Mouse (Mus musculus) C2C12 (cell line): ENCODE data around the gene Atmin. TPM values are rescaled to one million over a fixed set of nuclear protein-coding genes. Genes with fewer than 3 reads are reported as not detected.

ENCODE experiments used
- H3K27me3 ChIP-seq: one replicate; pipeline ENCODE4 v1.6.1; 2011; ENCODE audit not compliant: control insufficient read depth, insufficient read depth, insufficient read length
- H3K36me3 ChIP-seq: one replicate; pipeline ENCODE4 v1.6.1; 2011; ENCODE audit not compliant: control insufficient read depth, insufficient read depth
- H3K4me3 ChIP-seq: one replicate; pipeline ENCODE4 v1.5.1; 2011; ENCODE audit warnings: mild to moderate bottlenecking, control low read depth; ENCODE audit not compliant: poor library complexity, insufficient read depth, severe bottlenecking
- H3K79me2 ChIP-seq: one replicate; pipeline ENCODE4 v1.6.1; 2011; ENCODE audit not compliant: control insufficient read depth, insufficient read depth
- H3K79me3 ChIP-seq: one replicate; pipeline ENCODE4 v1.6.1; 2011; ENCODE audit warnings: low read depth, control low read depth
- H3ac ChIP-seq: one replicate; pipeline ENCODE3; 2011; ENCODE audit warnings: low read depth; ENCODE audit not compliant: control insufficient read depth, insufficient read length
- CEBPB ChIP-seq: IDR thresholded peaks from one replicate; pipeline ENCODE4 v1.6.1; 2011; ENCODE audit warnings: low read depth, mild to moderate bottlenecking, control low read depth, moderate library complexity
- CTCF ChIP-seq: IDR thresholded peaks from one replicate; pipeline ENCODE4 v1.5.1; 2011; ENCODE audit not compliant: control insufficient read depth, insufficient read depth, insufficient read length
- FOSL1 ChIP-seq: IDR thresholded peaks from one replicate; pipeline ENCODE4 v1.8.0; 2011; ENCODE audit warnings: mild to moderate bottlenecking, low read length; ENCODE audit not compliant: poor library complexity, insufficient read depth, severe bottlenecking
- MAX ChIP-seq: IDR thresholded peaks from one replicate; pipeline ENCODE4 v1.6.1; 2011; ENCODE audit warnings: mild to moderate bottlenecking, control low read depth
- MYOD1 ChIP-seq: IDR thresholded peaks from one replicate; pipeline ENCODE4 v1.6.1; 2011; ENCODE audit warnings: low read depth; ENCODE audit not compliant: control insufficient read depth, insufficient read length
- MYOG ChIP-seq: IDR thresholded peaks from one replicate; pipeline ENCODE4 v1.6.1; 2011; ENCODE audit not compliant: control insufficient read depth, insufficient read length; ENCODE audit errors: extremely low read depth
- USF1 ChIP-seq: IDR thresholded peaks from one replicate; pipeline ENCODE4 v1.6.1; 2011; ENCODE audit warnings: low read depth, mild to moderate bottlenecking, control low read depth, moderate library complexity
- polyA plus RNA-seq: library from polyadenylated mRNA; unstranded; fragments of >200 nt; fragmentation: generic; extraction: Trizol; gene quantifications from one replicate; pipeline ENCODE4 v1.2.1, GENCODE M21; 2012; ENCODE audit warnings: missing spikeins

Gene Atmin
- polyA plus RNA-seq, 1 experiment = 5.8 TPM

DNA sequence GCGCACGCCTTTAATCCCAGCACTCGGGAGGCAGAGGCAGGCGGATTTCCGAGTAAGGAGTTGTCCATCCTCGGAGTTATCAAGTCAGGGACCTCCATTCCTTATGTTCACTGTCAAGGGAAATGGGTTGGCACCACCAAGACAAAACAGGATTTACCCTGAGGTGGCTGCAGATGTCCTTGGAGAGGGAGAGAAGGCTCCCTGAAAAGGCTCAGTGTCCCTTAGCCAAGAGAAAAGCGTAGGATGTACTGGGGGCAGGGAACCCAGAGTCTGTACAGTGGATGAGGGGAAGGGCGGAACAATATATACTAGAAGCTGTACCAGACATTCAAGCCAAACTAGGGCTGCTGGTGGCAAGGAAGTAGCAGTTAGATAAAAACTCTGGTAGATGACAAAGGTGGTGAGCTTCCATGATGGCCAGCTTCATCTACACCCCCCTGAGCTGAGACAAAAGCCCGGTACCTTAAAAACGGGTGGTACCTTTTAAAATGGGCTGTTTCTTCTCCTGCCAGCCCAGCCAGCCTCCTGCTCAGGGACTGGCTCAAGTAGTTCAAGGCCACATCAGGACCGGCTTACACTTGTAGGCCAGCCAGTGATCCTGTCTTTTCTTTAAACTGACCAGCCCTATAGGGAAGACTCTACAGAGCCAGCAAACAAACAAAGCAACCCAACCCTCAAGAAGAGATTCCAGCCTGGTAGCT, 51.0 kb downstream of the Atmin start:
- Histone ChIP-seq H3K27me3 (no peaks in the 10 kb centered on the region), H3K4me3 (no peak overlapping the region), H3K36me3 (peaks cover 10% of the 10 kb centered on the region), H3ac (no peak overlapping the region), H3K79me3 (peaks cover 25% of the 10 kb centered on the region), H3K79me2 (peaks cover 40% of the 10 kb centered on the region)
- TF ChIP-seq MAX = no peak
- no peak for TF ChIP-seq USF1
- TF ChIP-seq FOSL1 = no peak
- TF ChIP-seq CTCF = no peak
- no peak for TF ChIP-seq MYOD1
- TF ChIP-seq MYOG = no peak
- no peak for TF ChIP-seq CEBPB

Other genes starting within 250 kb of the Atmin start
- 0.35 TPM for gene Cdyl2, start 210.4 kb upstream of the Atmin start, polyA plus RNA-seq
- gene Cmc2, start 21.9 kb upstream of the Atmin start, polyA plus RNA-seq = 55.1 TPM
- gene Cenpn, start 21.7 kb upstream of the Atmin start, polyA plus RNA-seq = 22.0 TPM
- 0.69 TPM for gene 1700030J22Rik, start 35.6 kb downstream of the Atmin start, polyA plus RNA-seq
- 27.6 TPM for gene Gcsh, start 50.1 kb downstream of the Atmin start, polyA plus RNA-seq
- not detected for gene Pkd1l2, start 139.1 kb downstream of the Atmin start, polyA plus RNA-seq
- not detected for gene Bco1, start 152.5 kb downstream of the Atmin start, polyA plus RNA-seq
- gene Gan, start 214.7 kb downstream of the Atmin start, polyA plus RNA-seq = 2.7 TPM